Mouse (Mus musculus) ES-Bruce4 (cell line): ENCODE measurements around the gene Gcnt7.
A peak's percentile ranks its signal among the peaks of the same experiment; 100 is the strongest.

Experiments used
- CTCF ChIP-seq: IDR thresholded peaks from one replicate; pipeline ENCODE4 v1.8.1; 2011; ENCODE audit warnings: low read depth, low read length
- EP300 ChIP-seq: IDR thresholded peaks from 2 replicates; pipeline ENCODE4 v1.6.1; 2011; ENCODE audit warnings: low read depth, low read length; ENCODE audit not compliant: insufficient read depth
- POLR2A ChIP-seq: IDR thresholded peaks from one replicate; pipeline ENCODE4 v1.8.1; 2011; ENCODE audit warnings: low read length; ENCODE audit not compliant: insufficient read depth

- TF ChIP-seq POLR2A = no peak
- peak; percentile 93 for TF ChIP-seq CTCF
- no peak for TF ChIP-seq EP300
Measured at GRCm38 (mm10) chr2:172474970-172475369, 16.6 kb upstream of the Gcnt7 start.
